Mouse (Mus musculus): ENCODE data around the gene Nos1. TPM values are rescaled to one million over a fixed set of nuclear protein-coding genes. Genes with fewer than 3 reads are reported as not detected.

Nos1 gene
- polyA plus RNA-seq, 1 experiment from 2014 or later: 1.7 TPM

DNA sequence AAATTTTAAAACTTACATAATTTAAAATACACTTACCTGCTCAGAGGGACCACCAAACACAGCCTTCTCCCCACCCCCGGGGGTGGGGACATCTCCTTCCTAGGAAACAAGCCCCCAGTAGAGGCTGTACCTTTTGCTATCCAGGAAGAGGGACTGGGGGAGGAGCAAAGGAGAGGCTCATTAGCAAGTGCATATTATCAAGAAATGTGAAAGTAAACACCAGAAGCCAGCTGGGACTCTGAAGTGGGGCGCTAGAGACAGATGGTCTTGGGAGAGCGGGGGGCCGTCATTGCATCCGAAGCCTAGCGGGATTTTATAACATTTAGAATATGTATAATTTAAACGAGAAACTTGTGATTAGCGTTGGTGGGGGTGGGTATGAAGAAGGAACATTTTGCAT is 158.6 kb downstream of the Nos1 start:
- H3K4me2 ChIP-seq: no peak overlapping the region
- H3K27me3 ChIP-seq: no peaks in the 10 kb centered on the region
- no peak overlapping the region for H3K4me3 ChIP-seq
- ATAC-seq: peak; percentile 84
- 63% methylated on average over 8 of the region's 8 CpGs for WGBS
- peaks cover 9% of the 10 kb centered on the region; the same call in 1 of the 2 replicates for H3K4me1 ChIP-seq
- H3K9ac ChIP-seq: no peak overlapping the region
- no peaks in the 10 kb centered on the region for H3K9me3 ChIP-seq (replicated peaks)
- no peaks in the 10 kb centered on the region for H3K36me3 ChIP-seq (ENCODE audit: poor library complexity, severe bottlenecking)
- no peak overlapping the region; the same call in 1 of the 2 replicates for H3K27ac ChIP-seq

DNA sequence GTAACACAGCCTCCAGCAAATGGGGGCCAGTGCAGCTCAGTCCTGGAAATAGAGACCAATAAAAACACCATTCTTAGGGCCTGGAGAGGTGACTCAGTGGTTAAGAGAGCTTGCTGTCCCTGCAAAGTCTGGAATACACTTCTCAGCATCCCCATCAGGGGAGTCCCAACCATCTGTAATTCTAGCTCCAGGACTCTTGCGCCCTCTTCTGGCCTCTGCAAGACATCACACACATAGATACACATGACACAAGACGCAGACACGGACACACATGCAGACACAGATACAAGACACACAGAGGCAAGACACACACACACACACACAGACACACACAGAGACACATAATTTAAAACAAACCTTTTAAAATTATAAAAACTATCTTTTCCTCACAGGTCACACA is 160.7 kb downstream of the Nos1 start:
- Histone ChIP-seq H3K9ac (no peak overlapping the region), H3K27ac (no peak overlapping the region), H3K36me3 (ENCODE audit: poor library complexity, severe bottlenecking) (no peaks in the 10 kb centered on the region), H3K27me3 (no peaks in the 10 kb centered on the region), H3K4me1 (peaks cover 5% of the 10 kb centered on the region; the same call in 1 of the 2 replicates), H3K4me3 (no peak overlapping the region), H3K4me2 (no peak overlapping the region), H3K9me3 (replicated peaks) (no peaks in the 10 kb centered on the region)
- 71% methylated on average over 3 of the region's 3 CpGs for WGBS
- no peak for ATAC-seq

DNA sequence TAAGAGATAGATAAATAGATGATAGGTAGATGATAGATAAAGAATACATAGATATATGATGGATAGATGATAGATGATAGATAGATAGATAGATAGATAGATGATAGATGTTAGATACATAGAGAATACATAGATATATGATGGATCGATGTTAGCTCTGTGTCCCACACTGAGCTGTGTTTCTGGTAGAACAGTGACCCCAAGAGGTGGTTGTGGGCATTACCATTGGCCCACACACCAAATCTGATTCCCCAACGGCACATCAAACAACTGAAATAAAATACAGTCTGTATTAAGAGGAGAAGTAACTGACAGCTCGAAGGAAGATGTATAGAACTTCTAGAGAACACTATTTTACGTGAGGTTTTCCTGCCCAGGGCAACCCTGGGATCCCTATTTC is 165.8 kb downstream of the Nos1 start:
- Histone ChIP-seq H3K27ac (no peak overlapping the region), H3K4me3 (no peak overlapping the region), H3K27me3 (no peaks in the 10 kb centered on the region), H3K36me3 (ENCODE audit: poor library complexity, severe bottlenecking) (no peaks in the 10 kb centered on the region), H3K4me1 (no peaks in the 10 kb centered on the region), H3K4me2 (no peak overlapping the region), H3K9ac (no peak overlapping the region), H3K9me3 (replicated peaks) (no peaks in the 10 kb centered on the region)
- 32% methylated on average over 4 of the region's 4 CpGs for WGBS
- no peak for ATAC-seq

DNA sequence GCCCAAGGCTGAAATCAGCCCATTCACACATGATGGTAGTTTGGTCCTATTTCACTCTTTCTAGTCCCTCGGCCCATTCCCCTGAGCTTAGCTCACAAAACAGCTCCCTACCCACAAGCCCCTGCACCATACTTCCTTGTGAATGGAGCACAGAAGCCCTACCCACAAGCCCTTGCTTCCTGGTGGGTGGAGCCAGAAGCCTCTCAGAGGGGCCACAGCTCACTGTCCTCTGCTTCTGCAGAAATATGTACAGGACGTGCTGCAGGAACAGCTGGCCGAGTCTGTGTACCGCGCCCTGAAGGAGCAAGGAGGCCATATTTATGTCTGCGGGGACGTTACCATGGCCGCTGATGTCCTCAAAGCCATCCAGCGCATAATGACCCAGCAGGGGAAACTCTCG is 168.6 kb downstream of the Nos1 start:
- Histone ChIP-seq H3K27me3 (no peaks in the 10 kb centered on the region), H3K4me1 (no peaks in the 10 kb centered on the region), H3K9ac (no peak overlapping the region), H3K9me3 (replicated peaks) (no peaks in the 10 kb centered on the region), H3K4me2 (no peak overlapping the region), H3K36me3 (ENCODE audit: poor library complexity, severe bottlenecking) (no peaks in the 10 kb centered on the region), H3K4me3 (no peak overlapping the region), H3K27ac (no peak overlapping the region)
- no peak for ATAC-seq
- WGBS: 78% methylated on average over 10 of the region's 10 CpGs

DNA sequence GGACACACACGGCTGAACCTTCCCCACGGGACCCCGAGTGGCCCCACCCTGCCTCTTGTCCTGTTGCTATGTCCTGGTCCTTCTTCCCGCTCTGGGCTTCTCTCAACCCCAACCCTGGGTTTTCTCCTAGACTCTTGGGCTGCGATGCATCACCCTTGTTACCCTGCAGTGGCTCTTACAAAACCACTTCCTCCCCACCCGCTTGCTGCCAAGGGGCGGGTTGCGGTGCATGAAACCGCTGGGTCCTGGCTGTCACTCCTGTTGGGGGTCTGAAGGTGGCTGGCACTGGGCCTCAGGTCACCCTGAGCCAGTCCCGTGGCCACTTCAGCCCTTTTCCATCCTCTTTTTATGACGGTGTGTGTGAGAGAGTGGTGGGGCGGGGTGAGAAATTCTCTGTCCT is 173.1 kb downstream of the Nos1 start:
- WGBS: 89% methylated on average over 12 of the region's 12 CpGs
- no peak overlapping the region for H3K4me2 ChIP-seq
- no peak overlapping the region for H3K4me3 ChIP-seq
- no peaks in the 10 kb centered on the region for H3K9me3 ChIP-seq (replicated peaks)
- no peaks in the 10 kb centered on the region for H3K27me3 ChIP-seq
- no peaks in the 10 kb centered on the region for H3K4me1 ChIP-seq
- ATAC-seq: no peak
- H3K27ac ChIP-seq: no peak overlapping the region
- no peaks in the 10 kb centered on the region for H3K36me3 ChIP-seq (ENCODE audit: poor library complexity, severe bottlenecking)
- H3K9ac ChIP-seq: no peak overlapping the region

DNA sequence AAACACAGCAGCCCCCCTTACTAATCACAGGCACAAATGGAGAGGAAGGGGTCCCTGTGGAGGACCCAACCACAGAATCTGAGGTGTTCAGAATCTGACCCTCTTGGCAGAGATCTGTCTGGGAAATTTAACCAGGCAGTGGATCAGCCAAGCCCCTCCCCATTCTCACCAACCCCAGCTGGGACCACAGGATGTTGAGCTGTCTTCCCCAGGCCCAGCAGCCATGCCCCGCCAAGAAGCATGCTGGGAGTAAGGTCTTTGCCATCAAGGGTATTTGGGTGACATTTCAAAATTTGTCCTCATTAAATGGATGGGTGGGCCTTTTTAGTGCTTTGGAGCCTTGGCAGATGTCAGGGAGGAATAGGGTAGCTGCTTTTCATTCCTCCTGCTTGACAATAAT is 173.6 kb downstream of the Nos1 start:
- no peak overlapping the region for H3K4me2 ChIP-seq
- 86% methylated on average over 1 of the region's 1 CpGs for WGBS
- no peak overlapping the region for H3K4me3 ChIP-seq
- H3K36me3 ChIP-seq (ENCODE audit: poor library complexity, severe bottlenecking): no peaks in the 10 kb centered on the region
- no peaks in the 10 kb centered on the region for H3K9me3 ChIP-seq (replicated peaks)
- H3K27me3 ChIP-seq: no peaks in the 10 kb centered on the region
- no peak overlapping the region for H3K9ac ChIP-seq
- H3K4me1 ChIP-seq: no peaks in the 10 kb centered on the region
- no peak overlapping the region for H3K27ac ChIP-seq
- no peak for ATAC-seq

DNA sequence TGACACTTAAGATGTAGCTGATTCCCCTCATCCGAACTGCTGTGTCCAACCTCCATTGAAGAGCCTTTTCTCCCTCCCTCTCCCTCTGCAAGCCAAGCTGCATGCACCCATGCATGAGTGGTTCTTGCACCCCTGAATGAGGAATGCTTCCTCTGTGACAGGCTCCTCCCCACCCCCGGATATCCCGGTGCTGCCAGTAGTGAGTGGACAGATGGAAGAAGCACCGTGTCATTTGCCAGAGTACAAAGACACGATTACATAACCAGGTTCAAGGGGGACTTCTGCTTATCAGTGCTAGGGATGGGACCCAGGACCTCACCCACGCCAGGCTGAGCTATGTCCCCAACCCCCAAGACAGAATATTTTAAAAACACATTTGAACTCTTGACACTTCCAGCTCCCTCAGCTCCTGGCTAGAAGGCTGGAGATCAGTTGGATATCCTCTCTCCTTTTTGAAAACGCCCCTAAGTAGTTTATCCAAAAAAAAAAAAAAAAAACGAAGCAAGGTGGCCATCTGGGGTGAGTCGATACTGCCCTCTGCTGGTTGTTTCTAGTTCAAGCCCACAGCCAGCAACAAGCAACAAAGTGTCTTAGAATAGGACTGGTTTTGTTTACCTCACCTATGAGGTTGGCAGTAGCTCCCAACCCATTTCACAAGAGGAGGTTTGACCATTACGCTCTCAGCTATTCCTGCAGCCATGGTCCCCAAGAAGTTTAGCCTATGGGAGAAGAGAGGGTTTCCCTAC is 175.0 kb downstream of the Nos1 start:
- WGBS: 41% methylated on average over 10 of the region's 10 CpGs
- Histone ChIP-seq H3K27ac (no peak overlapping the region), H3K9ac (no peak overlapping the region), H3K4me3 (no peak overlapping the region), H3K27me3 (no peaks in the 10 kb centered on the region), H3K4me1 (no peaks in the 10 kb centered on the region), H3K36me3 (ENCODE audit: poor library complexity, severe bottlenecking) (no peaks in the 10 kb centered on the region), H3K9me3 (replicated peaks) (no peaks in the 10 kb centered on the region), H3K4me2 (no peak overlapping the region)
- ATAC-seq: no peak

DNA sequence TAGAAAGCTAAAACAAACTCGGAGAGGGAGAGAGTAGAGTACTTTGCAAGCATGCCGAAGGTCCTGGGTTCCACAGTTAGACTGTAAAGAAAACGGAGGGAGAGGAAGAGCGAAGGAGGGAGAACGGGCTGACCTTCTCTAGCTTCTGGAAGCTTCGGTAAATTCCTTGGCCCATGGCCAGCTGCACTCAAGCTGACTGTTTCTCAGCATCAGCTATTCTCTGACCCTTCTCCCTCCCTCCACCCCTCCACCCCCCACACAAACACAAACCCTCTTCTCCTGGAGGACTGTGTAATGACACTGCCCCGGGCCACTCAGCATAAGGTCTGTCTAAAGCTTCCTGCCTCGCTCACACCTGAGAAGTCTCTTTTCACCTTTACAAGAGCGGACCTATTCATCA is 183.9 kb downstream of the Nos1 start:
- Histone ChIP-seq H3K27ac (no peak overlapping the region), H3K9ac (no peak overlapping the region), H3K4me2 (no peak overlapping the region), H3K4me3 (no peak overlapping the region), H3K4me1 (no peaks in the 10 kb centered on the region; the same call in 1 of the 2 replicates), H3K36me3 (ENCODE audit: poor library complexity, severe bottlenecking) (no peaks in the 10 kb centered on the region), H3K27me3 (no peaks in the 10 kb centered on the region), H3K9me3 (replicated peaks) (no peaks in the 10 kb centered on the region; the same call in 1 of the 2 replicates)
- no peak for ATAC-seq
- 49% methylated on average over 9 of the region's 9 CpGs for WGBS

DNA sequence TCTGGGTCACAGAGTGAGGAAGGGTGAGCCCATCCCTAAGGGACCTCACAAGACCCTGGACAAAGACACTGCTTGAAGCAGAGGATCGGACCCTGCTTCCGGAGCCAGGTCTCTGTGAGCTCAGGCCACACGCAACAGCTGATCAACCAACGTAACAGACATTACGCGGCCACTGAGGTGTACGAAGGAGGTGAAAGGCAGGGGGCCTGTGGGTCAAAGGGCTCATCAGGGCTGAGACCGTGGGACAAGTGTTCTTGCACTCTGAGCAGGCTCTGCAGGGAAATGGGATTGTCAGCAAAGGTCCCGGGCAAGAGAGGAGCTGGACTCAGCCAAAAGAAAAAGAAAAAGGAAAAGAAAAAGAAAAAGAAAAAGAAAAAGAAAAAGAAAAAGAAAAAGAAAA is 186.1 kb downstream of the Nos1 start:
- Histone ChIP-seq H3K4me3 (no peak overlapping the region), H3K36me3 (ENCODE audit: poor library complexity, severe bottlenecking) (no peaks in the 10 kb centered on the region), H3K9ac (no peak overlapping the region), H3K9me3 (replicated peaks) (no peaks in the 10 kb centered on the region; the same call in 1 of the 2 replicates), H3K4me1 (no peaks in the 10 kb centered on the region; the same call in 1 of the 2 replicates), H3K4me2 (no peak overlapping the region), H3K27me3 (no peaks in the 10 kb centered on the region), H3K27ac (no peak overlapping the region)
- WGBS: 70% methylated on average over 9 of the region's 9 CpGs
- no peak for ATAC-seq

DNA sequence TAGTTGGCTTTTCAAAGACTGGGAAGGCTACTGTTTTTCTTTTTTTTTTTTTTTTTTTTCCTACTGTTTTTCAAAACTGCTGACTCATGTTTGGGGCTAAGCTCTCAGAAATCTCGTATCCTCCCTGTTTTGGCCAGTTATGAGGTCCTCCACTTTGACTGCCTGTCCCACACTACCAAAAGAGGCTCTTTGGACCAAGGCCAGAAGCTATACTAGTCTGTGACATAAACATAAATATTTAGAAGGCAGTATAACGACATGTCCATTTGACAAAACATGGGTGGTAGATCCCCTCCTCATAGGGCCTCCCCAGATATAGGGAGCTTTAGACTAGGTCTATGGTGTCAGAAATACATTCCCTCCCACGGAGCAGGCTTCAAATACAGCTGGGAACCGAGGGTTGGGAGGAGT is 186.8 kb downstream of the Nos1 start:
- no peaks in the 10 kb centered on the region for H3K36me3 ChIP-seq (ENCODE audit: poor library complexity, severe bottlenecking)
- H3K9ac ChIP-seq: no peak overlapping the region
- H3K27ac ChIP-seq: no peak overlapping the region
- no peak overlapping the region for H3K4me3 ChIP-seq
- no peaks in the 10 kb centered on the region; the same call in 1 of the 2 replicates for H3K4me1 ChIP-seq
- 56% methylated on average over 4 of the region's 4 CpGs for WGBS
- H3K4me2 ChIP-seq: no peak overlapping the region
- no peaks in the 10 kb centered on the region for H3K27me3 ChIP-seq
- no peak for ATAC-seq
- H3K9me3 ChIP-seq (replicated peaks): no peaks in the 10 kb centered on the region; the same call in 1 of the 2 replicates

DNA sequence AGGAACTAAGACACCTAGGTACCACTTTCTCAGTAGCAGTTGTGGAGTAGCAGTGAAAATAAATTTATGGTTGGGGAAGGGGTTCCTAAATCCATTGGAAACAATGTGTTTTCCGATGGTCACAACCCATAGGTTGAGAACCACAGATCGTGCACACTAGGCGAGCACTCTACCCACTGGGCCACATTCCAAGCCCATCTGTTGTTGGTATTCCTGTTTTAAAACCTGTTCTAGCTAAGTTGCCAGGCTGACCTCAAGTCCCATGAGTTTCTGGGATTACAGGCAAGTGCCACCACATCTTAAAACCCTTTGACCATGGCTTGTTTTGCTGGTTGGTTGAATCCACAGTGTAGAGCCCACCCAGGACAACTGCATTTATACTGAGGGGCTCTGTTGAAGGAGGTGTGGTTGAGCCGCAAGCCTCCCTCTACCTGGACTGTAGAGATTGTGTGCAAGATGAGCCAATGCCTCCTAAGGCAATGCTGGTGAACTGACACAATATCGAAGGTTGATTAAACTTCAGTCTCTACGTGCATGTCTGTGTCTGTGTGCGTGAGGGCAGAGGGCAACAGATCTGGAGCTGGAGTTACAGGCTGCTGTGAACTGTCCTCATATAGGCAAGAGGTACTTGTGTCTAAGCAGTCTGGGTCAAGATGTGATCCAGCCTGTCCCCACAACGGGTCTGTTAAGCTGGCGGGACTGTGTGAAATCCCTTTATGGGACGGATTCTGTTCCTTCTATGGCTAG is 189.0 kb downstream of the Nos1 start:
- Histone ChIP-seq H3K9me3 (replicated peaks) (no peaks in the 10 kb centered on the region; the same call in 1 of the 2 replicates), H3K9ac (no peak overlapping the region), H3K27ac (no peak overlapping the region), H3K4me2 (no peak overlapping the region), H3K36me3 (ENCODE audit: poor library complexity, severe bottlenecking) (no peaks in the 10 kb centered on the region), H3K4me3 (no peak overlapping the region), H3K4me1 (no peaks in the 10 kb centered on the region), H3K27me3 (no peaks in the 10 kb centered on the region)
- 91% methylated on average over 10 of the region's 10 CpGs for WGBS
- ATAC-seq: no peak

DNA sequence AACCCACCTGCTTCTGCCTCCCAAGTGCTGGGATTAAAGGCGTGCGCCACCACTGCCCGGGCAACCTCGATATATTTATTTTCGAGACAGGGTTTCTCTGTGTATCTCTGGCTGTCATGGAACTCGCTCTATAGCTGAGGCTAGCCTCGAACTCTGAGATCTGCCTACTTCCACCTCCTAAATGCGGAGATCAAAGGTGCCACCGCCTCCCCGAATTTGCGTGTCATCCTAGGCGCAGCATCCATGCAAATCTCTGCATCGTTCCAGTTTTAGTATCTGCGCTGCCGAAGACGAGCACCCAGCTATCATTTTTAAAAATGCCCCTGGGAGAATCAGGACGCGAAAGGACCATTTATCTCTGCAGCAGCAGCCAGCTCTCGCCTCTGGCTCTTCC is 195.4 kb downstream of the Nos1 start:
- peak overlapping the region; percentile 87 for H3K4me2 ChIP-seq
- peak overlapping the region; percentile 100 for H3K4me3 ChIP-seq
- 25% methylated on average over 19 of the region's 19 CpGs for WGBS
- H3K27me3 ChIP-seq: no peaks in the 10 kb centered on the region
- H3K36me3 ChIP-seq (ENCODE audit: poor library complexity, severe bottlenecking): peaks cover 24% of the 10 kb centered on the region
- H3K9me3 ChIP-seq (replicated peaks): no peaks in the 10 kb centered on the region
- peaks cover 34% of the 10 kb centered on the region for H3K4me1 ChIP-seq
- peak overlapping the region; percentile 88; the same call in 1 of the 2 replicates for H3K27ac ChIP-seq
- ATAC-seq: peak; percentile 52
- peak overlapping the region; percentile 99 for H3K9ac ChIP-seq
